Mouse (Mus musculus) hindbrain, embryonic 11.5 days (tissue): ENCODE results near the gene Tmem33. TPM values are rescaled to one million over a fixed set of nuclear protein-coding genes. Genes with fewer than 3 reads are reported as not detected.

Experiments used
- ATAC-seq: fragments of 200-750 bp; cut with Nextera tagmentation; 2 replicates; pipeline ENCODE4 v1.8.0; 2017; ENCODE audit warnings: mild to moderate bottlenecking, moderate TSS enrichment, moderate library complexity; ENCODE audit not compliant: low FRiP score
- DNase-seq: peaks from one replicate; pipeline ENCODE4 v3.0.0-alpha.2; 2015; ENCODE audit warnings: low spot score
- H3K27ac ChIP-seq: fragments of 300-500 bp; sonication (generic); 2 replicates; pipeline ENCODE4 v1.5.1; 2014; ENCODE audit warnings: mild to moderate bottlenecking, low read depth, low read length
- H3K27me3 ChIP-seq: fragments of 300-500 bp; sonication (generic); 2 replicates; pipeline ENCODE4 v1.6.1; 2014; ENCODE audit warnings: mild to moderate bottlenecking, low read length, moderate library complexity, mixed read lengths; ENCODE audit not compliant: control insufficient read depth, insufficient read depth
- H3K36me3 ChIP-seq: fragments of 300-500 bp; sonication (generic); 2 replicates; pipeline ENCODE4 v1.6.1; 2014; ENCODE audit warnings: mild to moderate bottlenecking, low read length, moderate library complexity, mixed read lengths; ENCODE audit not compliant: control insufficient read depth, insufficient read depth
- H3K4me1 ChIP-seq: fragments of 300-500 bp; sonication (generic); replicated peaks from 2 replicates; pipeline ENCODE4 v1.6.1; 2014; ENCODE audit warnings: low read length, mixed read lengths; ENCODE audit not compliant: control insufficient read depth, insufficient read depth
- H3K4me2 ChIP-seq: fragments of 300-500 bp; sonication (generic); replicated peaks from 2 replicates; pipeline ENCODE4 v1.6.1; 2014; ENCODE audit warnings: mild to moderate bottlenecking, low read depth, low read length
- H3K4me3 ChIP-seq: fragments of 300-500 bp; sonication (generic); 2 replicates; pipeline ENCODE4 v1.5.1; 2014; ENCODE audit warnings: low read depth, low read length
- H3K9ac ChIP-seq: fragments of 300-500 bp; sonication (generic); 2 replicates; pipeline ENCODE4 v1.6.1; 2014; ENCODE audit warnings: low read depth, low read length
- H3K9me3 ChIP-seq: fragments of 300-500 bp; sonication (generic); 2 replicates; pipeline ENCODE4 v1.6.1; 2016; ENCODE audit warnings: low read length; ENCODE audit not compliant: control insufficient read depth
- WGBS: fragments of 180-500 bp; shearing (Covaris S2); extraction: QIAGEN DNeasy Blood & Tissue Kit; methylation state at CpG from one replicate; pipeline ENCODE4 v1.1.7; 2014; 5-methylcytosine and 5-hydroxymethylcytosine counted together
- polyA plus RNA-seq: library from polyadenylated mRNA; unstranded; fragments of >200 nt; fragmentation: Nextera tagmentation; extraction: Ambion mirVana; gene quantifications from 2 replicates; pipeline ENCODE4 v1.2.1, GENCODE M21; 2014

Gene Tmem33
- polyA plus RNA-seq, 1 experiment from 2014 or later: 118 TPM

DNA sequence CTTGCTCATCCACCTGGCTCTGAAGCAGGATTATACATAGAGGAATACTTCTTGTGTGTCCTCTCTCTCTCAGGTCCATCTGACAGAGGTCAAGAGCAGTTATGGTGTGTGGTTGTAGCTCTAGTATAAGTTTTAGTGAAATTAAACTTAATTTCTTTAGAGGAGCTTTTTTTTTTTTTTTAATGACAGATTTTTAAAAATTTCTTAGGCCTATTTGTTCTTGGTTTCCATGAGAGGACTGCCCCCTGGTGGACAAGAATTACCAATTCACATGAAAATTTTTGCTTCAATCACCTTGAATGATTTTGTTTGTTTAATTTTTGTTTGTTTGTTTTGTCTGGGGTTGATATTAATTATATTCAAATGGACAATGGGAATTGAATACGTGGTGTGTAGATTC is 22.1 kb upstream of the Tmem33 start:
- no peaks in the 10 kb centered on the region for H3K9me3 ChIP-seq
- H3K27me3 ChIP-seq: peaks cover 26% of the 10 kb centered on the region
- H3K9ac ChIP-seq: no peak overlapping the region
- no peaks in the 10 kb centered on the region for H3K36me3 ChIP-seq
- no peak overlapping the region for H3K4me2 ChIP-seq
- no peak overlapping the region for H3K4me3 ChIP-seq
- ATAC-seq (no peak), DNase-seq (peak; percentile 69)
- H3K27ac ChIP-seq: no peak overlapping the region
- H3K4me1 ChIP-seq: no peaks in the 10 kb centered on the region
- 11% methylated on average over 1 of the region's 1 CpGs for WGBS

- WGBS: 62% methylated on average over 6 of the region's 6 CpGs
- Histone ChIP-seq H3K27ac (no peak overlapping the region), H3K36me3 (no peaks in the 10 kb centered on the region), H3K27me3 (no peaks in the 10 kb centered on the region; the same call in 1 of the 2 replicates), H3K9me3 (no peaks in the 10 kb centered on the region), H3K4me3 (no peak overlapping the region), H3K9ac (no peak overlapping the region), H3K4me2 (no peak overlapping the region), H3K4me1 (no peaks in the 10 kb centered on the region)
- ATAC-seq (peak; percentile 38; the same call in 1 of the 2 replicates), DNase-seq (no peak)
Measured at GRCm38 (mm10) chr5:67241713-67242112, 18.7 kb upstream of the Tmem33 start.

DNA sequence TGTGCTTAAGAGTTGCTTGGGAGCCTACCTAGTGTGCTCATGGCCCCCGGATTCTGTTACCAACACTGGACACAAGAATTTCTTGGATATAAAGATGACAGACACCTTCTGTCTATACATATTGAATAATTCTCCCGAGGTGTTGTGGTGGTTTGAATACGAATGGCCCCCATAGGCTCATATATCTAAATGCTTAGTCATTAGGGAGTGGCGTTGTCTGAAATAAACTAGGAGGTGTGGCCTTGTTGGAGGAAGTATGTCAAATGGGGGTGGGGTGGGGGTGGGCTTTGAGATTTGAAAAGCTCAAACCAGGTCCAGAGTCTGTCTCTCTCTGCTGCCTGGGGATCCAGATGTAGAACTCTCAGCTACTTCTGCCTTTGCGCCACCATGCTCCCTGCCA is 17.1 kb upstream of the Tmem33 start:
- 92% methylated on average over 5 of the region's 5 CpGs for WGBS
- no peaks in the 10 kb centered on the region for H3K27me3 ChIP-seq
- DNase-seq (no peak), ATAC-seq (no peak)
- H3K9me3 ChIP-seq: no peaks in the 10 kb centered on the region
- H3K9ac ChIP-seq: no peak overlapping the region
- no peak overlapping the region for H3K4me2 ChIP-seq
- H3K36me3 ChIP-seq: no peaks in the 10 kb centered on the region
- no peak overlapping the region for H3K27ac ChIP-seq
- H3K4me1 ChIP-seq: no peaks in the 10 kb centered on the region
- no peak overlapping the region for H3K4me3 ChIP-seq

DNA sequence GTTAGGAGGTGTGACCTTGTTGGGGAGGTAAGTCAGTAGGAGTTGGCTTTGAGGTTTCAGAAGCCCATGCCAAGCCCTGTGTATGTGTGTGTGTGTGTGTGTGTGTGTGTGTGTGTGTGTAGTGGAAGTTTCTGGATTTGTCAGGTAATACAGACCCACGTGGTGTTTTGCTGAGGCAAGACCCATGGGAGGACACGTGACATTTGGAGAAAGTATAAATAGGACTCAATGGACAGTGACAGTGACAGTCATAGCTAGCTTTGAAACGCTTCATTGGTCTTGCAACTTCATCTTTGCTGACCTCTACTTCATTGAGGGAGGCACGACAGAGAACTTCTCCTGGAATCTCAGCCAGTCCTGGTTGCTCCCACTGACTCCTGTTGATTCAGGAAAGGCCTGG is 8.1 kb upstream of the Tmem33 start:
- Histone ChIP-seq H3K9me3 (no peaks in the 10 kb centered on the region), H3K27ac (no peak overlapping the region), H3K9ac (no peak overlapping the region), H3K36me3 (no peaks in the 10 kb centered on the region), H3K4me1 (no peaks in the 10 kb centered on the region), H3K4me3 (no peak overlapping the region), H3K4me2 (no peak overlapping the region), H3K27me3 (no peaks in the 10 kb centered on the region)
- 77% methylated on average over 4 of the region's 4 CpGs for WGBS
- DNase-seq: no peak
- ATAC-seq: no peak

- Histone ChIP-seq H3K27me3 (no peaks in the 10 kb centered on the region), H3K4me2 (no peak overlapping the region), H3K4me1 (no peaks in the 10 kb centered on the region), H3K4me3 (no peak overlapping the region), H3K9ac (no peak overlapping the region), H3K36me3 (no peaks in the 10 kb centered on the region), H3K27ac (no peak overlapping the region), H3K9me3 (no peaks in the 10 kb centered on the region)
- ATAC-seq: no peak
- 67% methylated on average over 8 of the region's 8 CpGs for WGBS
- DNase-seq: no peak
Measured at GRCm38 (mm10) chr5:67255664-67256063, 4.7 kb upstream of the Tmem33 start.

DNA sequence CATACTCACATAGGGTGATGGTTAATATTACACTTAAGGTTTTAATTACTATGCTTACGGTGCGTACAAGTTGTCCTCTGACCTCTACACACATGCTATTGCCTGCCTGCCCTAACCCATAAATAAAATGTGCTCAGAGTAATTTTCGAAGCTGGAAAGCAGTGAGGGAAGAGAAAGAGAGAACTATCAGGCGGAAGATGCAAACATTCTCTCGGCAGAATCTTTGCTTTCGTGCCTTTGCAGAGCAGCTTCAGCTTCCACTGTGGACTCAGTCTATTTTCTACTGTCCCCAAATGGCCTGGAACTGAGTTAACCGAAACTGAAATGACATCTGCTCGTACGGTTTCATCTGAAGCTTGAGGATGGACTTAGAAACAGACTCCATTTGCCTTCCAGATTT is 1.9 kb upstream of the Tmem33 start:
- no peak for DNase-seq
- WGBS: 86% methylated on average over 9 of the region's 9 CpGs
- Histone ChIP-seq H3K9ac (no peak overlapping the region), H3K36me3 (no peaks in the 10 kb centered on the region), H3K27ac (no peak overlapping the region), H3K9me3 (no peaks in the 10 kb centered on the region), H3K4me1 (no peaks in the 10 kb centered on the region), H3K4me2 (no peak overlapping the region), H3K4me3 (no peak overlapping the region), H3K27me3 (no peaks in the 10 kb centered on the region)
- no peak for ATAC-seq

DNA sequence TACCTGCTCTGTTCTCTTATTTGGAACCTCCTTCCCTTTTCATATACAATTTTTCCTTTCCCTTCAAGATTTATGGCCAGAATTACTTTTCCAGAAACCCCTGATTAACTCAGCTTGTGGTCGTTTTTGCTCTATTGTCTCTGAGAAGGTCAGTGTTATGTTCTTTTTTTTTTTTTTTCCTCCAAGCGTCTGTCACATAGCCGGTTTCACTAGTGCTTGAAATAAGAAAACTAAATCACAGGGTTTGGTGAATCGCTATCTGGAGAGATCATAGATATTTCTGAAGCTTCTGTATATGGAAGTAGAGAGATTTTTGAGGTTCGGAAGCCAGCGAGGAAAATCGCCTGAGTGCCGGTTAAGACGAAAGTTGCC is 220 bp upstream of the Tmem33 start:
- 0% methylated on average over 9 of the region's 9 CpGs for WGBS
- ATAC-seq (no peak), DNase-seq (no peak)
- H3K27me3 ChIP-seq: no peaks in the 10 kb centered on the region
- H3K4me3 ChIP-seq: peak overlapping the region; percentile 90
- peak overlapping the region; percentile 39 for H3K4me2 ChIP-seq
- no peaks in the 10 kb centered on the region for H3K9me3 ChIP-seq
- no peaks in the 10 kb centered on the region for H3K4me1 ChIP-seq
- H3K27ac ChIP-seq: no peak overlapping the region
- no peaks in the 10 kb centered on the region for H3K36me3 ChIP-seq
- 0 out of 2 replicates have a peak overlapping the region, but pooled peaks have one; percentile 27 for H3K9ac ChIP-seq

DNA sequence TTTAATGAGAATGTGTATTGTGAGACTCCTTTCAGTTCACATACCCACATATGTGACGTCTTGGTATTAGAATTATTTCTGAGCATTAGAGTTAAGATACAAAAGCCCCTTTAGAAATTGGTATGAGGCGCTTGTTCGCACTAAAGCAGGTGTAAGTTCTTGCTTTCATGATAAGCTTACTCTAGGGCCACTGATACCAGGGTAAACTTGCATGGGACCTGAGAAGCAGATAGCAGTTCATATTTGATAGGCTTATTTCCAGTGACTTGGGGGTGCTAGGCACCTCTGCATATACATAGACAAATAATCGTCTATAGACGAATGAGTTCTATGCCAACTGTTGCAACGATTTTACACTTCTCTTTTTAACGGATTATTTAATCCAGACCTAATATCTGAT is 2.6 kb downstream of the Tmem33 start:
- Histone ChIP-seq H3K36me3 (peaks cover 12% of the 10 kb centered on the region), H3K27me3 (no peaks in the 10 kb centered on the region), H3K27ac (no peak overlapping the region), H3K4me2 (no peak overlapping the region), H3K9me3 (no peaks in the 10 kb centered on the region), H3K4me3 (no peak overlapping the region), H3K4me1 (no peaks in the 10 kb centered on the region), H3K9ac (no peak overlapping the region)
- 94% methylated on average over 7 of the region's 7 CpGs for WGBS
- no peak for ATAC-seq
- DNase-seq: no peak

- no peak overlapping the region for H3K9ac ChIP-seq
- no peaks in the 10 kb centered on the region for H3K9me3 ChIP-seq
- DNase-seq (peak; percentile 23), ATAC-seq (no peak)
- H3K36me3 ChIP-seq: peaks cover 12% of the 10 kb centered on the region
- H3K27me3 ChIP-seq: no peaks in the 10 kb centered on the region
- H3K4me1 ChIP-seq: no peaks in the 10 kb centered on the region
- WGBS: 94% methylated on average over 1 of the region's 1 CpGs
- no peak overlapping the region for H3K4me3 ChIP-seq
- no peak overlapping the region for H3K27ac ChIP-seq
- H3K4me2 ChIP-seq: no peak overlapping the region
Measured at GRCm38 (mm10) chr5:67266106-67266505, 5.7 kb downstream of the Tmem33 start.
